Mouse (Mus musculus) E14TG2a.4 (cell line): ENCODE measurements at regions not wholly inside any gene's neighbourhood (a gene's known extent, or its start where the extent isn't known, plus 50 kb on each side); places are given as distances from the start of the nearest gene placed in this dataset.

ENCODE experiments used
- H3K27me3 ChIP-seq: 2 replicates; pipeline ENCODE4 v1.6.1; 2014; ENCODE audit warnings: low read length, control low read depth; ENCODE audit not compliant: insufficient read depth
- H3K36me3 ChIP-seq: 2 replicates; pipeline ENCODE4 v1.6.1; 2014; ENCODE audit warnings: low read length, control low read depth; ENCODE audit not compliant: insufficient read depth
- H3K4me1 ChIP-seq: replicated peaks from 2 replicates; pipeline ENCODE4 v1.6.1; 2014; ENCODE audit warnings: low read depth, low read length, control low read depth
- H3K4me3 ChIP-seq: replicated peaks from 2 replicates; pipeline ENCODE4 v1.5.1; 2014; ENCODE audit warnings: mild to moderate bottlenecking, low read length
- H3K9me3 ChIP-seq: 2 replicates; pipeline ENCODE4 v1.6.1; 2014; ENCODE audit warnings: low read length, control low read depth
- CTCF ChIP-seq: conservative IDR thresholded peaks from 2 replicates; pipeline ENCODE4 v1.5.1; 2014; ENCODE audit warnings: low read length
- NANOG ChIP-seq: IDR thresholded peaks from 2 replicates; pipeline ENCODE4 v1.6.1; 2014; ENCODE audit warnings: borderline replicate concordance, low read length, mixed read lengths
- POU5F1 ChIP-seq: IDR thresholded peaks from 2 replicates; pipeline ENCODE4 v1.6.1; 2014; ENCODE audit warnings: low read length, borderline replicate concordance

DNA sequence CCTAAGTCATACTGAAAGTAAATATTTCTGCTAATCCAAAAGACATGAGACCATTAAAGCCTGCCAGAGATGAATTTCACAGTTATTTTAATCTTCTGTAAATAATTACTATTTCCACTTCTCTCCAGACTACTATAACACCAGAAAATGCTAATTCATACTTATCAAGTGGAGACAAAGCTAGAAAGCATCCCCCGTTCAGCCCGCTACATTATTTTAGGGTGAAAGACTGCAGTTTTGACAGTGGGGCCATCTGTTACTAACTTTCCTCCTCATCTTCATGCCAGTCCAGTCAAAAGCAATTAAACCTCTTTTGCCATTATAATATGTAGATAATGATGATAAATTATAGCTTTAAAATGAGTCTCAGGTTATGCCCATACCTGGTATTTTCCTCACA, 276.3 kb downstream of the Nedd1 start:
- no peak for TF ChIP-seq POU5F1
- no peak for TF ChIP-seq NANOG
- TF ChIP-seq CTCF: no peak
- no peak overlapping the region for H3K4me3 ChIP-seq
- no peaks in the 10 kb centered on the region for H3K4me1 ChIP-seq
- no peaks in the 10 kb centered on the region for H3K27me3 ChIP-seq
- H3K36me3 ChIP-seq: no peaks in the 10 kb centered on the region
- H3K9me3 ChIP-seq: no peaks in the 10 kb centered on the region

DNA sequence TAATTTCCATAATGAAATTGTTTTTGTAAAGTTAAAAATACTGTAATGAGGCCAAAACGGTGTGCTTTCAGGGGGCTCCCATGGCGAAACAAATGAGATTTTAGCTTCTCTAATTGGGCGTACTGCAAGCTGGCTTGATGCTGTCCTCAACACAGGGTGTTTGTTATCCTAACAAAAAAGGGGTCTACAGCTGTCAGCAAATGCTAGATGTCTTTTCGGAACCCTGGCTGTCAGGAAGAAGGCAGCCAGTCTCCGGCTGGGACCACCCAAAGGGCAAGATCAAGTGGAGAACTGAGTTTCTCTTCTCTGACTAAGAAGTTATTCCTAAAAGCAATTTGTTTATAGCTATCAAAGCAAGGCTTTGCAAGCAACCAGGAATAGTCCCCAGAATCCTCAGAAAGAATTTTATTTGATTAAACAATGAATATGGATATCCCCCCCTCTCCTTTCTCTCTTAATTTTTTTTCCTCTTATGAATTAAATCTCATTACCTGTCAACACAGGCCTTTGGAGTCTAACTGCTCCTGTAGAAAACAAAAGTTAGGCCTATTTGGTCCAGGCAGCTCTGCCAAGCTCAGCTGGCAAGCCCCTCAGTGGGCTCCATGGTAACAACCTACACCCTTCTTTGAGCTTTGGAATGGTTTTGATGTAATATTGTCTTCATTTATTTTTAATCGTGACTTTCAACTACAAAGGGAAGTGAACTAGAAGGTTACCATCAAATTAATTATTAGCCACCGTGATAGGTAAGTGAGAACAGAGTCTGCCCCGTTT, 283.4 kb downstream of the Nedd1 start:
- TF ChIP-seq CTCF: no peak
- no peak for TF ChIP-seq POU5F1
- TF ChIP-seq NANOG: no peak
- H3K27me3 ChIP-seq: no peaks in the 10 kb centered on the region
- H3K4me3 ChIP-seq: no peak overlapping the region
- H3K36me3 ChIP-seq: no peaks in the 10 kb centered on the region
- H3K9me3 ChIP-seq: 0 out of 2 replicates have a peak, but pooled peaks cover 2% of the 10 kb centered on the region
- no peaks in the 10 kb centered on the region for H3K4me1 ChIP-seq

DNA sequence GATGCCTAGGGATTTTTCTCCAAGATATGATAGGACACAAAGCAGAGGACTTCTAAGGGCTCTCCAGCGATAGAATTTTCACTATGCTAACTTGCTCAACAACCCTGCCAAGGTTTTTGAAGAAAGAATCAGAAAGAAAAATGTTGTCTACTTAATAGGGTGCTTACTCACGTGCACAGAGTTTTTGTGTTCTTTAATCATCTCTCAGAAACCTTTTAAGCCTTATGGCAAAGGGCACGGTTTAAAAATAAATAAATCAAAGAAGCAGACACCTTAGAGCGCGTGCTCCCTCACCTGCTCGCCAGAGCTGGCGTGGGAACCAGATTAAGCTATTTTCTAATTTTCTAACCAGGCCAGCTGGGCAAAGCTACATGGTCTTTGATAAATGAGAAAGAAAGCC, 293.0 kb downstream of the Nedd1 start:
- Histone ChIP-seq H3K4me3 (no peak overlapping the region), H3K9me3 (peaks cover 15% of the 10 kb centered on the region), H3K4me1 (no peaks in the 10 kb centered on the region), H3K27me3 (no peaks in the 10 kb centered on the region), H3K36me3 (no peaks in the 10 kb centered on the region)
- no peak for TF ChIP-seq CTCF
- no peak for TF ChIP-seq NANOG
- no peak for TF ChIP-seq POU5F1

DNA sequence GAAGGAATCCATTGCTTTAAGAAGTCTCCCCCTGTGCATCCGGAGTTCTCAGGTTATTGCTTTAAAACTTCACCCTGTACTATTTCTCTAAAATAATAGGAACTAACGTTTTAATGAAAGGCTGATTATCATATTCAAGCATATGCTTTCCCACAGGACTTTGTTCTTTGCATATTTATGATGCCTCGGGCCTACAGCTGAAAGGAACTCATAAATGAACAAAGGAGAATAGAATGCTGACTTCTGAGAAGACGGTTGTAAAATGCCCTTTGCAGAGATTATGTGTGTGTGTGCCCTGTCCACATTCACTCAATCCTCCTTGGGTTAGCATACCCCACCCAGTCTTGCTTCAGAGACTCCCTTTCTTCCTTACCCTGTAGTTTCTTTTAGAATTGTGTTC, 294.2 kb downstream of the Nedd1 start:
- Histone ChIP-seq H3K4me3 (no peak overlapping the region), H3K36me3 (no peaks in the 10 kb centered on the region), H3K27me3 (no peaks in the 10 kb centered on the region), H3K9me3 (peaks cover 17% of the 10 kb centered on the region), H3K4me1 (no peaks in the 10 kb centered on the region)
- TF ChIP-seq NANOG (no peak), CTCF (no peak), POU5F1 (no peak)

DNA sequence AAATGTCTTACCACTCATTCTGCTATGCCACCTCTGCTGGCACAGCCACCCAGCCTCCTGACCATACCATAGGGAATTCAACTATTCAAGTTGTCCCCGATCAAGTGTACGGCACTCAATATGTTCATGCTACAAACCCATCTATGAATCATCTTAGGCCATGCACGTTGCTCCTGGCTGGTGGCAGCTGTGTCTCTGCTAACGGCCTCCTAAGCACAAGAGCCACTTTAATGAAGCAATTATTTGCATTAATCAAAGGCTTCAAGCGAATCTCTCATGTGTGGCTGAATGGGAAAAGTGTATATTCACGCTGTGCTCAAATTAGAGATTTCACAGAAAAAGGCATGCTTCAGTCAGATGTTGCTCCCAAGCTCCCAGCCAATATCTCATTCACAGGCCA, 295.8 kb downstream of the Nedd1 start:
- no peak for TF ChIP-seq NANOG
- TF ChIP-seq CTCF: no peak
- TF ChIP-seq POU5F1: no peak
- H3K9me3 ChIP-seq: peaks cover 12% of the 10 kb centered on the region
- H3K27me3 ChIP-seq: no peaks in the 10 kb centered on the region
- no peaks in the 10 kb centered on the region for H3K4me1 ChIP-seq
- no peak overlapping the region for H3K4me3 ChIP-seq
- no peaks in the 10 kb centered on the region for H3K36me3 ChIP-seq

DNA sequence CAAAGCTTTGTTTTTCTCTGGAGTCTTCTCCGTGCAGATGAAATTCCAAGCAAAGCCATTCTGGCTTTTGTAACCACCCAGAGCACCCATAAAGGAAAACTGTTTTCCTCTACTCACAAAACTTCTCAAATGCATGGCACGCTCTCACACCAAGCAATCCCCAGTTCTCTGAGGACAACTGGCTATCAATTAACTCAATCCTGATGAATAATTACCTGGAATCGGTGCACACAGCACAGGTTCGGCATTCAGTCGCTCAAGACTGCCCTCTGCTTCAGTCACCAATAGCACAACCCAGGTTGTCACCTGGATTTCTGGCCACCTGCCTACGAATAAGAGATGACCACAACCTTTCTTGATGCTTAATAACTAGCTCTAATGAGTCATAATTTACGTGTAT, 309.5 kb downstream of the Nedd1 start:
- no peak for TF ChIP-seq POU5F1
- TF ChIP-seq CTCF: no peak
- no peak for TF ChIP-seq NANOG
- H3K36me3 ChIP-seq: no peaks in the 10 kb centered on the region
- H3K4me3 ChIP-seq: no peak overlapping the region
- no peaks in the 10 kb centered on the region for H3K4me1 ChIP-seq
- H3K9me3 ChIP-seq: no peaks in the 10 kb centered on the region
- no peaks in the 10 kb centered on the region for H3K27me3 ChIP-seq

DNA sequence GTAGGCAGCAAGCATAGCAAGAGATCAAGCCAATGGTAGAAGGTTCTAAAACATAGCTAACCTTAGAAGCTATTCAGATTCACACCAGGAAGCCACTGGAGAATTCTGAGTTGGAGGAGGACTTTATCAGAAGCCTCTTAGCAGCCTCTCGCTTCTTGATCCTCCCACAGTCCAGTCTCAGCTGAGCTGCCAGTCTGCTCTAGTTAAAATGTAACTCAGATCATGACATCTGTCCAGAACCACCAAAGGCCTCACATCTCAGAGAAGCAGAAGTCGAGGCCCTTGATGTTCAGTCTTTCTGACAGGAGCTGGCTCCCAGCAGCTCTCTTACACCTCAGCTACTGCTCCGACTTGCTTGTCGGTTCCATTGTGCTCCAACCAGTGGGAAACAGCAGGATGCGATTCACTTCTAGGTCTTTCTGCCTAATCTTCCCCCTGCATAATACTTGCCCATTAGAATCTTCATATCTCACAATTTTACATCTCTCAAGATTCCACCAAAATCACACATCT, 311.4 kb downstream of the Nedd1 start:
- Histone ChIP-seq H3K9me3 (no peaks in the 10 kb centered on the region), H3K4me1 (no peaks in the 10 kb centered on the region), H3K36me3 (no peaks in the 10 kb centered on the region), H3K4me3 (no peak overlapping the region), H3K27me3 (no peaks in the 10 kb centered on the region)
- TF ChIP-seq POU5F1 (no peak), NANOG (no peak), CTCF (no peak)

DNA sequence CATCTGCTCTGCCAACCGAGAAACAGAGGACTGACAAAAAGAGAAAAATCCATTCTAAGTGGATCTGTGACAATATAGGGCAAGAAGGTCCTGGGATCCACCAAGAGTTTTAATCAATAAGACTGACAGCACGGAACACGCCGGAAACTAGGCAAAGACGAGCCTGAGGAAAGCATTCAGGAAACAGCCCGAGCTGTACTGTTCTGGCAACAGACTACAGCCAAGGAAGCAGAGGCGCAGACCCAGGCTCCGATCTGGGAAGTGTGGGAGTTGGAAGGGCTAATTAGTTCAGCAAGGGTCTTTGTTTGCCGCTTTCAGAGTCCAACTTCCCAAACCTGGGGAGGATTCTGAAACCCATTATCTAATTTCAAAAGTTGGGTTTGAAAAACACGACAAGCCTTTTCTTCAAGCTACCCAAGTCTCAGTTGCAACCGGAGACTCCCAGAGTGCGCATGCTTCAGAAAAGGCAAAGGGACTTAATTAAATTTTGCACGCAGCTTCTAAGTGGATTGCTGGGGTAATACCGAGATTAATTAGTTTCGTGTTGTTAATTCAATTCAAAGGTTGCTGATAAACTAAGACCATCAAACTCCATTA, 317.4 kb downstream of the Nedd1 start:
- no peaks in the 10 kb centered on the region for H3K9me3 ChIP-seq
- peaks cover 3% of the 10 kb centered on the region; the same call in 1 of the 2 replicates for H3K27me3 ChIP-seq
- no peak for TF ChIP-seq POU5F1
- TF ChIP-seq NANOG: no peak
- no peak for TF ChIP-seq CTCF
- H3K4me1 ChIP-seq: peaks cover 8% of the 10 kb centered on the region
- H3K36me3 ChIP-seq: no peaks in the 10 kb centered on the region
- H3K4me3 ChIP-seq: no peak overlapping the region
